Comparison of ENCODE assay signal across 17 mouse cellular contexts in the genomic region with DNA sequence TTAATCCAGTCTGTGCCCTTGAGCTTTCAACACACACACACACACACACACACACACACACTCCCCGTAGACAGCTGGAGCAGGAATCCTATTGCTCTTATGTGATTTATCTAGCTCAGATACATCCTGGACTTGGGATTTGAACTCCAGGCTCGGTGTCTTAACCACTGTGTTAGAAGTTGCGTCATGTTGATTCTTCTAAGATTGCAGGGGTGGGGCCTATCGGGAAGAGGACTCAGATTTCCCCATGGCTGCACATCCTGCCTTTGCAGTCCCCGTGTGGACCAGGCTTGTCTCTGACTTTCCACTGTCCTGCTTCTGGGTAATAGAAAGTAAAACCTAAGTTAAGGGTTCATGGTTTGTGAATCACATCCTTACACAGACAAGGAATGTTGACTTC. TPM values are rescaled to one million over a fixed set of nuclear protein-coding genes. Genes with fewer than 3 reads are reported as not detected.
A peak's percentile ranks its signal among the peaks of the same experiment; 100 is the strongest.
DNase-seq lines count a peak whose midpoint lies in the region; ATAC-seq and TF ChIP-seq lines count a peak whose summit lies in the region.
"Had no signal": no experiment of that assay in that cellular context is flagged by ENCODE, and none has a peak within 500 bp of the region (broad histone marks: within the 10 kb centered on the region; RNA-seq: fewer than 3 reads in every experiment).

No protein-coding gene starts in this region.

- TF ChIP-seq EP300 in liver, embryonic 14.5 days (IDR thresholded peaks at IDR 0.05; ENCODE audit: low read depth) = no peak
- no peak for TF ChIP-seq EP300 in stomach, postnatal 0 days (optimal IDR thresholded peaks at IDR 0.05)

- 50% methylated on average over 5 of the region's 5 CpGs for WGBS in lung, embryonic 14.5 days
- whole genome bisulfite sequencing in bone marrow, adult 2 months = 31% methylated on average over 5 of the region's 5 CpGs
- WGBS in liver, embryonic 14.5 days (ENCODE audit: insufficient replicate concordance) = 44% methylated on average over 5 of the region's 5 CpGs
- WGBS in stomach, postnatal 0 days = 52% methylated on average over 5 of the region's 5 CpGs
- WGBS in neural tube, embryonic 15.5 days = 77% methylated on average over 5 of the region's 5 CpGs
- WGBS in forebrain, embryonic 10.5 days = 83% methylated on average over 5 of the region's 5 CpGs

- H3K4me2 ChIP-seq in lung, embryonic 14.5 days = no peak overlapping the region
- H3K4me2 ChIP-seq in liver, embryonic 14.5 days (ENCODE audit: low read depth) = peak overlapping the region; percentile 98
- no peak overlapping the region for H3K4me2 ChIP-seq in stomach, postnatal 0 days (replicated peaks; ENCODE audit: low read depth)
- H3K4me2 ChIP-seq in neural tube, embryonic 15.5 days = no peak overlapping the region

- H3K4me3 ChIP-seq in lung, embryonic 14.5 days (ENCODE audit: low read depth, low read length) = no peak overlapping the region
- no peak overlapping the region for H3K4me3 ChIP-seq in bone marrow, adult 2 months (replicated peaks; ENCODE audit: control insufficient read depth, low read depth, low read length)
- H3K4me3 ChIP-seq in liver, embryonic 14.5 days (ENCODE audit: insufficient read depth in 1 of 2, low read depth in 2 of 2, low read length in 2 of 2) = peak overlapping the region in 1 of 2 experiments; percentile 8; a peak in 1 of 4 replicates
- no peak overlapping the region for H3K4me3 ChIP-seq in stomach, postnatal 0 days (ENCODE audit: low read depth, low read length)
- no peak overlapping the region for H3K4me3 ChIP-seq in neural tube, embryonic 15.5 days (replicated peaks)
- no peak overlapping the region for H3K4me3 ChIP-seq in forebrain, embryonic 10.5 days

- TF ChIP-seq CTCF in lung, embryonic 14.5 days (IDR thresholded peaks at IDR 0.05; ENCODE audit: low read depth) = no peak
- TF ChIP-seq CTCF in bone marrow, adult 2 months (IDR thresholded peaks at IDR 0.05; ENCODE audit: control insufficient read depth, insufficient read depth, low read length) = no peak
- no peak for TF ChIP-seq CTCF in liver, embryonic 14.5 days (IDR thresholded peaks at IDR 0.05; ENCODE audit: low read depth)
- TF ChIP-seq CTCF in stomach, postnatal 0 days (IDR thresholded peaks at IDR 0.05; ENCODE audit: low read depth) = no peak

- H3K27me3 ChIP-seq in lung, embryonic 14.5 days (ENCODE audit: insufficient read depth, low read length) = no peaks in the 10 kb centered on the region
- no peaks in the 10 kb centered on the region for H3K27me3 ChIP-seq in liver, embryonic 14.5 days (ENCODE audit: control insufficient read depth, insufficient read depth, low read length)
- H3K27me3 ChIP-seq in stomach, postnatal 0 days (ENCODE audit: control insufficient read depth, insufficient read depth, low read length) = no peaks in the 10 kb centered on the region
- no peaks in the 10 kb centered on the region for H3K27me3 ChIP-seq in neural tube, embryonic 15.5 days (replicated peaks)
- no peaks in the 10 kb centered on the region for H3K27me3 ChIP-seq in forebrain, embryonic 10.5 days (ENCODE audit: poor library complexity, severe bottlenecking)

- no peaks in the 10 kb centered on the region for H3K9me3 ChIP-seq in lung, embryonic 14.5 days (ENCODE audit: low read depth, low read length)
- H3K9me3 ChIP-seq in liver, embryonic 14.5 days (ENCODE audit: control insufficient read depth, low read length) = no peaks in the 10 kb centered on the region
- no peaks in the 10 kb centered on the region for H3K9me3 ChIP-seq in stomach, postnatal 0 days (ENCODE audit: control insufficient read depth, low read length)
- H3K9me3 ChIP-seq in neural tube, embryonic 15.5 days (replicated peaks) = no peaks in the 10 kb centered on the region
- H3K9me3 ChIP-seq in forebrain, embryonic 10.5 days = no peaks in the 10 kb centered on the region
- H3K9me3 ChIP-seq: limb, embryonic 10.5 days had no signal

- DNase-seq in lung, embryonic 14.5 days = peak; percentile 8
- DNase-seq in lung, postnatal 10 days = no peak
- no peak for DNase-seq in liver, embryonic 14.5 days (ENCODE audit: low read depth in 3 of 3, low spot score in 3 of 3)
- no peak for DNase-seq in stomach, postnatal 0 days (ENCODE audit: low spot score)
- DNase-seq in left cerebral cortex, postnatal 25 days (ENCODE audit: low spot score in 2 of 2) = no peak
- no peak for DNase-seq in forebrain, embryonic 10.5 days (ENCODE audit: extremely low spot score, low spot score)
- DNase-seq: adrenal gland, adult 2 months; cerebellum, postnatal 25 days; heart, postnatal 10 days; kidney, postnatal 10 days; lung, postnatal 4 days had no signal

- TF ChIP-seq POLR2A in bone marrow, adult 2 months (IDR thresholded peaks at IDR 0.05; ENCODE audit: borderline replicate concordance, control insufficient read depth, low read depth, low read length) = no peak

- no peak overlapping the region for H3K27ac ChIP-seq in lung, embryonic 14.5 days (ENCODE audit: low read depth)
- H3K27ac ChIP-seq in bone marrow, adult 2 months (ENCODE audit: control insufficient read depth, insufficient read depth, low read depth, low read length, poor library complexity) = peak overlapping the region; percentile 12; the same call in 1 of the 2 replicates
- no peak overlapping the region for H3K27ac ChIP-seq in liver, embryonic 14.5 days
- H3K27ac ChIP-seq in stomach, postnatal 0 days (replicated peaks) = no peak overlapping the region
- H3K27ac ChIP-seq in neural tube, embryonic 15.5 days (replicated peaks) = no peak overlapping the region
- no peak overlapping the region for H3K27ac ChIP-seq in forebrain, embryonic 10.5 days
- H3K27ac ChIP-seq: hindbrain, postnatal 0 days; limb, embryonic 10.5 days had no signal

- intact Hi-C loops in left cerebral cortex, postnatal 25 days (cut with DNase I) = no loop called here

- H3K9ac ChIP-seq in lung, embryonic 14.5 days = no peak overlapping the region
- no peak overlapping the region for H3K9ac ChIP-seq in liver, embryonic 14.5 days (replicated peaks)
- H3K9ac ChIP-seq in stomach, postnatal 0 days (ENCODE audit: low read length) = 0 out of 2 replicates have a peak overlapping the region, but pooled peaks have one; percentile 35
- H3K9ac ChIP-seq in neural tube, embryonic 15.5 days (replicated peaks) = no peak overlapping the region

- ATAC-seq in lung, embryonic 14.5 days (ENCODE audit: insufficient read depth) = no peak
- no peak for ATAC-seq in liver, embryonic 14.5 days (ENCODE audit: insufficient read depth)
- ATAC-seq in stomach, postnatal 0 days (ENCODE audit: low FRiP score, low TSS enrichment) = no peak
- no peak for ATAC-seq in neural tube, embryonic 15.5 days (ENCODE audit: low FRiP score)
- ATAC-seq: CD4-positive, CD25-positive, alpha-beta regulatory T cell, adult 4 months; hindbrain, postnatal 0 days; midbrain, embryonic 16.5 days had no signal

- peaks cover 7% of the 10 kb centered on the region; the same call in 1 of the 2 replicates for H3K4me1 ChIP-seq in lung, embryonic 14.5 days (ENCODE audit: insufficient read depth)
- H3K4me1 ChIP-seq in bone marrow, adult 2 months (ENCODE audit: control insufficient read depth, insufficient read depth, low read length) = peaks cover 2% of the 10 kb centered on the region; the same call in 1 of the 2 replicates
- H3K4me1 ChIP-seq in liver, embryonic 14.5 days (replicated peaks; ENCODE audit: control insufficient read depth in 2 of 2, insufficient read depth in 2 of 2, low read length in 1 of 2) = peaks cover 26 to 34% of the 10 kb centered on the region in 2 experiments
- peaks cover 8% of the 10 kb centered on the region; the same call in 1 of the 2 replicates for H3K4me1 ChIP-seq in stomach, postnatal 0 days (replicated peaks; ENCODE audit: control insufficient read depth, insufficient read depth)
- peaks cover 29% of the 10 kb centered on the region for H3K4me1 ChIP-seq in neural tube, embryonic 15.5 days
- H3K4me1 ChIP-seq in forebrain, embryonic 10.5 days = peaks cover 27% of the 10 kb centered on the region

- peaks cover 21% of the 10 kb centered on the region; the same call in 1 of the 2 replicates for H3K36me3 ChIP-seq in lung, embryonic 14.5 days (ENCODE audit: insufficient read depth)
- no peaks in the 10 kb centered on the region; the same call in none of the 2 replicates for H3K36me3 ChIP-seq in liver, embryonic 14.5 days (replicated peaks; ENCODE audit: control insufficient read depth, insufficient read depth, low read depth)
- H3K36me3 ChIP-seq in stomach, postnatal 0 days (ENCODE audit: control insufficient read depth, insufficient read depth, low read length) = 0 out of 2 replicates have a peak, but pooled peaks cover 3% of the 10 kb centered on the region
- peaks cover 9% of the 10 kb centered on the region; the same call in 1 of the 2 replicates for H3K36me3 ChIP-seq in neural tube, embryonic 15.5 days
- H3K36me3 ChIP-seq in forebrain, embryonic 10.5 days (replicated peaks) = peaks cover 50% of the 10 kb centered on the region

RNA-seq across cellular contexts. Expression of a gene that starts 2.3 kb away (rescaled TPM):
- 42.8 and 43.5 TPM in 2 replicates for polyA plus RNA-seq in lung, embryonic 14.5 days (2014; fragmentation: Nextera tagmentation; extraction: Ambion mirVana)
- polyA plus RNA-seq in bone marrow, adult 2 months (2011; ENCODE audit: insufficient read depth, insufficient read length, low replicate concordance, missing spikeins) = 11.6 and 22.3 TPM in 2 replicates
- polyA plus RNA-seq in liver, embryonic 14.5 days (2012; rRNA removed) = 6.2 and 8.8 TPM in 2 replicates
- 18.5 and 23.6 TPM in 2 replicates for polyA plus RNA-seq in liver, embryonic 14.5 days (2014; fragmentation: Nextera tagmentation; extraction: Ambion mirVana)
- 21.6 and 22.0 TPM in 2 replicates for polyA plus RNA-seq in stomach, postnatal 0 days (2015; fragmentation: Nextera tagmentation; extraction: Ambion mirVana)
- 56.6 and 59.4 TPM in 2 replicates for polyA plus RNA-seq in neural tube, embryonic 15.5 days (2015; fragmentation: Nextera tagmentation; extraction: Ambion mirVana)
- total RNA-seq in left cerebral cortex, postnatal 25 days (2021) = 10 to 100 TPM; 40.7 to 45.8 TPM
- 59.9 and 61.5 TPM in 2 replicates for polyA plus RNA-seq in forebrain, embryonic 10.5 days (2016; fragmentation: Nextera tagmentation; extraction: Ambion mirVana)

RNA-seq across cellular contexts. Expression of a gene that starts 14.6 kb away (rescaled TPM):
- polyA plus RNA-seq in lung, embryonic 14.5 days (2014; fragmentation: Nextera tagmentation; extraction: Ambion mirVana) = 60.8 and 61.0 TPM in 2 replicates
- 59.7 and 114 TPM in 2 replicates for polyA plus RNA-seq in bone marrow, adult 2 months (2011; ENCODE audit: insufficient read depth, insufficient read length, low replicate concordance, missing spikeins)
- 17.8 and 18.4 TPM in 2 replicates for polyA plus RNA-seq in liver, embryonic 14.5 days (2012; rRNA removed)
- 16.6 and 17.1 TPM in 2 replicates for polyA plus RNA-seq in liver, embryonic 14.5 days (2014; fragmentation: Nextera tagmentation; extraction: Ambion mirVana)
- polyA plus RNA-seq in stomach, postnatal 0 days (2015; fragmentation: Nextera tagmentation; extraction: Ambion mirVana) = 57.2 and 61.2 TPM in 2 replicates
- 115 and 117 TPM in 2 replicates for polyA plus RNA-seq in neural tube, embryonic 15.5 days (2015; fragmentation: Nextera tagmentation; extraction: Ambion mirVana)
- 10 to 100 TPM; 82.1 to 83.6 TPM for total RNA-seq in left cerebral cortex, postnatal 25 days (2021)
- polyA plus RNA-seq in forebrain, embryonic 10.5 days (2016; fragmentation: Nextera tagmentation; extraction: Ambion mirVana) = 59.8 and 62.2 TPM in 2 replicates

RNA-seq across cellular contexts. Expression of a gene that starts 51.6 kb away (rescaled TPM):
- polyA plus RNA-seq in lung, embryonic 14.5 days (2014; fragmentation: Nextera tagmentation; extraction: Ambion mirVana) = 1.7 and 2.0 TPM in 2 replicates
- not detected in 2 replicates for polyA plus RNA-seq in bone marrow, adult 2 months (2011; ENCODE audit: insufficient read depth, insufficient read length, low replicate concordance, missing spikeins)
- polyA plus RNA-seq in liver, embryonic 14.5 days (2012; rRNA removed) = 0.46 and 0.69 TPM in 2 replicates
- polyA plus RNA-seq in liver, embryonic 14.5 days (2014; fragmentation: Nextera tagmentation; extraction: Ambion mirVana) = 0.57 and 1.0 TPM in 2 replicates
- 4.5 and 4.8 TPM in 2 replicates for polyA plus RNA-seq in stomach, postnatal 0 days (2015; fragmentation: Nextera tagmentation; extraction: Ambion mirVana)
- 1.8 TPM in 2 replicates for polyA plus RNA-seq in neural tube, embryonic 15.5 days (2015; fragmentation: Nextera tagmentation; extraction: Ambion mirVana)
- total RNA-seq in left cerebral cortex, postnatal 25 days (2021) = 1 to 10 TPM; 8.2 to 9.1 TPM
- 1.00 and 1.0 TPM in 2 replicates for polyA plus RNA-seq in forebrain, embryonic 10.5 days (2016; fragmentation: Nextera tagmentation; extraction: Ambion mirVana)

RNA-seq across cellular contexts. Expression of a gene that starts 52.2 kb away (rescaled TPM):
- polyA plus RNA-seq in lung, embryonic 14.5 days (2014; fragmentation: Nextera tagmentation; extraction: Ambion mirVana) = 117 TPM in 2 replicates
- polyA plus RNA-seq in bone marrow, adult 2 months (2011; ENCODE audit: insufficient read depth, insufficient read length, low replicate concordance, missing spikeins) = 161 and 240 TPM in 2 replicates
- polyA plus RNA-seq in liver, embryonic 14.5 days (2012; rRNA removed) = 26.4 and 63.7 TPM in 2 replicates
- polyA plus RNA-seq in liver, embryonic 14.5 days (2014; fragmentation: Nextera tagmentation; extraction: Ambion mirVana) = 74.9 and 82.1 TPM in 2 replicates
- 142 and 143 TPM in 2 replicates for polyA plus RNA-seq in stomach, postnatal 0 days (2015; fragmentation: Nextera tagmentation; extraction: Ambion mirVana)
- 183 and 192 TPM in 2 replicates for polyA plus RNA-seq in neural tube, embryonic 15.5 days (2015; fragmentation: Nextera tagmentation; extraction: Ambion mirVana)
- 100 to 1,000 TPM; 145 to 151 TPM for total RNA-seq in left cerebral cortex, postnatal 25 days (2021)
- 131 and 140 TPM in 2 replicates for polyA plus RNA-seq in forebrain, embryonic 10.5 days (2016; fragmentation: Nextera tagmentation; extraction: Ambion mirVana)
